Mouse (Mus musculus) intestine, postnatal 0 days (tissue): ENCODE results near the gene Serf2. TPM values are rescaled to one million over a fixed set of nuclear protein-coding genes. Genes with fewer than 3 reads are reported as not detected.
A peak's percentile ranks its signal among the peaks of the same experiment; 100 is the strongest.

Source experiments
- ATAC-seq: fragments of 200-750 bp; cut with Nextera tagmentation; 2 replicates; pipeline ENCODE4 v1.8.0; 2017; ENCODE audit warnings: mild to moderate bottlenecking, moderate TSS enrichment, moderate library complexity
- H3K27ac ChIP-seq: fragments of 300-500 bp; sonication (generic); 2 replicates; pipeline ENCODE4 v1.5.1; 2014; ENCODE audit warnings: mild to moderate bottlenecking, low read depth, low read length, moderate library complexity
- H3K27me3 ChIP-seq: fragments of 300-500 bp; sonication (generic); replicated peaks from 2 replicates; pipeline ENCODE4 v1.6.1; 2014; ENCODE audit warnings: low read length, mixed read lengths; ENCODE audit not compliant: control insufficient read depth, insufficient read depth
- H3K36me3 ChIP-seq: fragments of 300-500 bp; sonication (generic); 2 replicates; pipeline ENCODE4 v1.6.1; 2014; ENCODE audit warnings: mild to moderate bottlenecking, moderate library complexity; ENCODE audit not compliant: control insufficient read depth, insufficient read depth
- H3K4me1 ChIP-seq: fragments of 300-500 bp; sonication (generic); replicated peaks from 2 replicates; pipeline ENCODE4 v1.6.1; 2014; ENCODE audit warnings: antibody characterized with exemption, low read length, mixed read lengths; ENCODE audit not compliant: control insufficient read depth, insufficient read depth
- H3K4me2 ChIP-seq: fragments of 300-500 bp; sonication (generic); replicated peaks from 2 replicates; pipeline ENCODE4 v1.6.1; 2014; ENCODE audit warnings: low read depth, mild to moderate bottlenecking, moderate library complexity
- H3K4me3 ChIP-seq: fragments of 300-500 bp; sonication (generic); 2 replicates; pipeline ENCODE4 v1.5.1; 2014; ENCODE audit warnings: low read depth, low read length
- H3K9ac ChIP-seq: fragments of 300-500 bp; sonication (generic); 2 replicates; pipeline ENCODE4 v1.6.1; 2014; ENCODE audit warnings: mild to moderate bottlenecking, low read depth, low read length
- H3K9me3 ChIP-seq: fragments of 300-500 bp; sonication (generic); 2 replicates; pipeline ENCODE4 v1.6.1; 2016; ENCODE audit warnings: mixed run types; ENCODE audit not compliant: control insufficient read depth
- CTCF ChIP-seq: sonication (generic); IDR thresholded peaks from 2 replicates; pipeline ENCODE4 v1.5.1; 2016; ENCODE audit warnings: low read depth, mild to moderate bottlenecking, control low read depth, antibody characterized with exemption, moderate library complexity
- WGBS: fragments of 180-500 bp; shearing (Covaris S2); extraction: QIAGEN DNeasy Blood & Tissue Kit; methylation state at CpG from one replicate; pipeline ENCODE4 v1.1.7; 2014; 5-methylcytosine and 5-hydroxymethylcytosine counted together
- polyA plus RNA-seq: library from polyadenylated mRNA; unstranded; fragments of >200 nt; fragmentation: Nextera tagmentation; extraction: Ambion mirVana; gene quantifications from 2 replicates; pipeline ENCODE4 v1.2.1, GENCODE M21; 2015

The Serf2 gene
- polyA plus RNA-seq, 1 experiment from 2014 or later = 608 TPM

DNA sequence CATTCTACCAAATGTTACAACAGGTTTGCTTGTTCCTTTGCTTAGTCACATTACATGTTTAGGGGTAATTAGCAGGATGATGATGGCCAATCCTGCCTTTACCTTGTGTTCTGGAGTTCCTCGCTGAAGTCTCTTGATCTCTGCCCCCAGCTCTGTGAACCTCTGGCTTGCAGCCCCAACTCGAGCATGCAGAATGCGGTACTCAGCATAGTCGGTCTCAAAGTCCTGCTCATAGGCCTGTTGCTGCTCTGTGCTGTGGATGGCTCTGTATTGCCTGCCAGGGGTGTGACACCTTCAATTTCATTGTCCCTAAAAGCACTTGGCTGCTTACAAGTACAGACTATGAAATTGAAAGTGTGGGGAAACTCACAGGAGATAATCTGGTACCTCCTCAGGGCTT, 9.2 kb upstream of the Serf2 start:
- no peak overlapping the region for H3K4me2 ChIP-seq
- no peak overlapping the region for H3K27ac ChIP-seq
- H3K27me3 ChIP-seq = no peaks in the 10 kb centered on the region
- H3K4me1 ChIP-seq = no peaks in the 10 kb centered on the region
- peaks cover 41% of the 10 kb centered on the region for H3K36me3 ChIP-seq
- H3K4me3 ChIP-seq = no peak overlapping the region
- no peaks in the 10 kb centered on the region for H3K9me3 ChIP-seq
- no peak for TF ChIP-seq CTCF
- no peak for ATAC-seq
- H3K9ac ChIP-seq = no peak overlapping the region
- 59% methylated on average over 4 of the region's 4 CpGs for WGBS

DNA sequence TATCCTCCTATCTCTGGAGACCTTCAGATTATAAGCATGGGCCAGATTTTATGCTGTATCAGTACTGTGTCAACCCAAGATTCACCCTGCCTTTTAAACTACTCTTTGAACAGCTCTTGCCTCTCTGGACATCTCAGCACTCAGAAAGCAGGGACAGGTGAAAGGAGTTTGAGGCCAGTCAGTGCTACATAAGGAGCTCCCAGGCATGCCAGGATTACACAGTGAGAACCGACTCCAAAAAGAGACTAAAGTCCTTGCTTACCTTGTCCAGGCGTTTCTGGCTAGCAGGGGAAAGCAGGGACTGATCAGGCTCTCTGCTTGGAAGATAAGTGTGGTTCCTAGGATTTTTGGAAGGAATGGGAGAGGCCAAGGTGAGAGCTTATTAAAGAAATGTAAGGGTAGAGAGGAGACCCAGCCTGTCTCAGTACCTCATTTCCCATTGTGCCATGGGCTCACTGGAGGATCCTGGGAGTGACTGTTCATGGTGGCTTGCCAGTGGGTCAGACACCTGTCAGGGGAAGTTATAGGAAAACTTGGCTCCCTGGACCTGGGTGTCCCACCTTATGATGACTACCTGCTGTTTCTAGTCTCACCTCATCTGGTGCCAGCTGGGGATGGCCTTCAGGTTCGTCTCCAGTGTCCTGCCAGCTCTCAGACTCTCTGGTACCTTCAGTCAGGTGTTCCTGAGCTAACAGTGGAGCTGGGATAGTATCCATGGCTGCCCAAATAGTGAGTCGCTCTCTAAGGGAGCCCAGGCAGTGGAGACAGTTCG, 8.0 kb upstream of the Serf2 start:
- TF ChIP-seq CTCF = no peak
- no peak overlapping the region for H3K9ac ChIP-seq
- no peaks in the 10 kb centered on the region for H3K4me1 ChIP-seq
- 58% methylated on average over 5 of the region's 5 CpGs for WGBS
- no peak for ATAC-seq
- no peaks in the 10 kb centered on the region for H3K27me3 ChIP-seq
- no peak overlapping the region for H3K27ac ChIP-seq
- H3K36me3 ChIP-seq = peaks cover 29% of the 10 kb centered on the region
- H3K4me3 ChIP-seq = no peak overlapping the region
- no peaks in the 10 kb centered on the region for H3K9me3 ChIP-seq
- H3K4me2 ChIP-seq = no peak overlapping the region

DNA sequence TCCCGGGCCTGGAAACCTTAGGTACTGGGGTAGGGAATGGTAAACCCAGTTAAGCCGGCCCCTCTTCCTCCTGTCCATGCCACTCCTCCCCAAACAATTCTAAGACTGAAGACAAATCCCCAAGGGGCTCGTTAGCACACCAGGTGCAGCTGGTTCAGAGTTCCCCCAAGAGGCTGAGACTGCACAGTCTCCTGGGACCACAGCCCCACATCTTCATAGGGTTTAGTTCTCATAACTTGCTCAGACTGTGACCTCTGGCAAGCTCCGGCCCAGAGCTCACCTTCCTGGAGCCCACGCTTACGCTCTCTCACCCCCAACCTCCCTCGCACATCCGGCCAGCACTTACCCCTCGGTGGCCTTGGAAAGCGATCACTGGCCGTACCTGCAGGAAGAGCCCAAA, 7.2 kb upstream of the Serf2 start:
- Histone ChIP-seq H3K27ac (no peak overlapping the region), H3K4me3 (peak overlapping the region; percentile 41), H3K36me3 (peaks cover 23% of the 10 kb centered on the region), H3K9me3 (no peaks in the 10 kb centered on the region), H3K4me2 (peak overlapping the region; percentile 91), H3K4me1 (no peaks in the 10 kb centered on the region), H3K9ac (peak overlapping the region; percentile 51), H3K27me3 (no peaks in the 10 kb centered on the region)
- 7% methylated on average over 11 of the region's 11 CpGs for WGBS
- ATAC-seq = no peak
- TF ChIP-seq CTCF = no peak

DNA sequence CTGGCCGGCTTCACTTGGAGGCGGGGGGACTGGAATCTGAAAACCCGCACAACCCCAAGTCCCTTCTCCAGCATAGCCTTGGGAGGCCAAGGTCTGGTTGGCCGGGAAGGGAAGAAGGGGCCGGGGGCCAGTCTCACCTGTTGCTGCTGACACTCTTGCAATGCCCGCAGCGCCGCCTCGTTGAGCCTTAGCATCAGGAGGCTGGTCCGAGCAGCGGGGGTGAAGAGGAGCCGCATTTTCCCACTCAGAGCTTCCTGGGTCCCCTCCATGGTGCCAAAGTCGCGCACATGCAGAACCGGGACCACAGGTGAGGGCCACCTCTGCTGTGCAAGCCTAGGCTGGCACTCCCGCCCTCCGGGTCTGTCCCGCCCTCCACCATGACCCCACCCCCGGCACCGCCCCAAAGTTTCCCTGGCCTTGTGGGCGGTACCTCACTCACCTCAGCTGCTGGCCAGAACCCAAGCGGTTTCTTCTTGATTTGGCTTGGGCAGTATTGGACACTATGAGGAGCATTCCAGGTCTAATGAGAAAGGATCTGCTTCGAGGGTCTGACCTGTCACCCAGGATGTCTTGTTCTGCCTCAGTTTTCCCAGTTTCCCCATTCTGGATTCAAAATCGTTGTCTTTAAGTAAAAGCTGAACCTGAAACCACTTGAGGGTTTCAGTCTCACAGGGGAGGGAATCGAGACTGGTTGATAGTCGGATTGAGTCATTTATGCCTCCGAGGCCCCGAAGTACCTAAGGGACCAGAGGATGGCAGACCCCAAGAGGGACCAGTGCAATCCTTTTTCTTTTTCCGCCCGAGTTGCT, 6.5 kb upstream of the Serf2 start:
- Histone ChIP-seq H3K27me3 (no peaks in the 10 kb centered on the region), H3K9me3 (no peaks in the 10 kb centered on the region), H3K4me2 (peak overlapping the region; percentile 91), H3K27ac (no peak overlapping the region; the same call in 1 of the 2 replicates), H3K4me1 (no peaks in the 10 kb centered on the region), H3K9ac (peak overlapping the region; percentile 51), H3K36me3 (peaks cover 18% of the 10 kb centered on the region), H3K4me3 (peak overlapping the region; percentile 41)
- 1% methylated on average over 30 of the region's 30 CpGs for WGBS
- peak; percentile 86 for ATAC-seq
- no peak for TF ChIP-seq CTCF

DNA sequence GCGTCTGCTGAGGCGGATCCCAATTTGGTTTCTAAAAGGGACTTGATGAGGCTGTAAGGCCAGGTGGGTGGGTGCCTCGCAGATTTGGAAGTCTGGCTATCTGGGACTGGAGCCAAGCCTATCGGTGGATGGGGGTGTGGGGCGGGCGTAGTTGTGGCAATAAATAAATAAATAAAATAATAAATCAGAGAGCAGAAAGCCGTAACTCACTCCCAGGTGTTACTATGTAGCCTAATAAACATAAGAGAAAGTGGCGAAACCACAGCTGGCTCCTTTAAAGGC, 6.0 kb upstream of the Serf2 start:
- no peak for ATAC-seq
- peaks cover 12% of the 10 kb centered on the region for H3K36me3 ChIP-seq
- H3K4me1 ChIP-seq = no peaks in the 10 kb centered on the region
- no peak for TF ChIP-seq CTCF
- H3K27me3 ChIP-seq = no peaks in the 10 kb centered on the region
- peak overlapping the region; percentile 51; the same call in 1 of the 2 replicates for H3K9ac ChIP-seq
- peak overlapping the region; percentile 41 for H3K4me3 ChIP-seq
- no peaks in the 10 kb centered on the region for H3K9me3 ChIP-seq
- 5% methylated on average over 8 of the region's 8 CpGs for WGBS
- peak overlapping the region; percentile 91 for H3K4me2 ChIP-seq
- no peak overlapping the region; the same call in 1 of the 2 replicates for H3K27ac ChIP-seq

DNA sequence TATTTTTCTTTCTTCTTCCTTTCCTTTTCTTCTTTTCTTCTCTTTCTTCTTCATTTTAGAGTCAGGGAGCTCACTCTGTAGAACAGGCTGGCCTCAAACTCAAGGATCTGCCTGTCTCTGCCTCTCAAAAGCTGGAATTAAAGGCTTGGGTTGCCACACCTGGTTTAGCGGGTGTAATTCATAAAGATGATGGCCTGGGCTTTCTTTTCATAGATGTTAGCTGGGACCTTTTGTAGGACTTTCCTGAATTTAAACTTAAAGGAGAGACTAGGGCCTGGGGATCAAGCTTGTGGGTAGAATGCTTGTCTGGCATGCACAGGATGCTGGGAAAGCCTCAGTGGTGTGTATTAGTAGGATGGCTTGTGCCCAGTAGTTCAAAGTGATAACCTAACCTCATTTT, 4.8 kb upstream of the Serf2 start, which contains the start of gene Ell3:
TSS of gene Ell3 (minus strand) at position 101 of the 400 bp plus-strand sequence.
- Histone ChIP-seq H3K36me3 (0 out of 2 replicates have a peak, but pooled peaks cover 3% of the 10 kb centered on the region), H3K27me3 (no peaks in the 10 kb centered on the region), H3K27ac (no peak within 1 kb of the TSS), H3K4me3 (peak within 1 kb of the TSS; percentile 41), H3K4me1 (no peaks in the 10 kb centered on the region), H3K9me3 (no peaks in the 10 kb centered on the region), H3K4me2 (peak within 1 kb of the TSS; percentile 91), H3K9ac (peak within 1 kb of the TSS; percentile 51; the same call in 1 of the 2 replicates)
- no peak for ATAC-seq
- WGBS = 93% methylated on average over 1 of the region's 1 CpGs
- TF ChIP-seq CTCF = no peak
